Mouse (Mus musculus) liver, postnatal 0 days (tissue): Measurements from ENCODE around the gene Cdh23.

Experiments used
- CTCF ChIP-seq: sonication (generic); IDR thresholded peaks from 2 replicates; pipeline ENCODE4 v1.5.1; 2016; ENCODE audit warnings: antibody characterized with exemption, low read depth
- EP300 ChIP-seq: IDR thresholded peaks from 2 replicates; pipeline ENCODE4 v1.6.1; 2016; ENCODE audit warnings: antibody characterized with exemption, low read depth, mild to moderate bottlenecking

DNA sequence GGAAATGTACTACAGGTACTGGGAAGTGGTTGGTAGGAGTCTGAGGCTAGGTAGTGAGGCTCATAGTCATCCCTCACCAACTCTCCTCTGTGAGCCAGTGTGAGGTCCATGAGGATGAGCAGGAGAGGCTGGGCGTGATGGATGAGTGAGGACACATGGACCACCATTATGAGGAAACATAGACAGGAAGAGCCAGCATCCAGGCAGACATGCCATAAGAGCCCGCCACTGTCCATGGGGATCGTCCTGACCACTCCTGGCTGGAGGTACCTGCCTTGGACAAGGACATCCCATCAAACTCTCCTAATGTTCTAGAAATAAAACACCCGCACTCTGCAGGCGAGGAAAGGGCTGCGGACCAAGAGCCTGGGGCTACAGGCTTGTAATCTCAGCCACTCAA lies at the start of gene Cdh23:
- TF ChIP-seq EP300 (no peak), CTCF (no peak)
